Mouse (Mus musculus) intestine, embryonic 16.5 days (tissue): Measurements from ENCODE around the gene Rsu1. TPM values are rescaled to one million over a fixed set of nuclear protein-coding genes. Genes with fewer than 3 reads are reported as not detected.

Source experiments
- ATAC-seq: fragments of 200-750 bp; cut with Nextera tagmentation; 2 replicates; pipeline ENCODE4 v1.8.0; 2017; ENCODE audit warnings: moderate TSS enrichment, moderate library complexity
- H3K27ac ChIP-seq: fragments of 300-500 bp; sonication (generic); 2 replicates; pipeline ENCODE4 v1.5.1; 2014; ENCODE audit warnings: mild to moderate bottlenecking, low read length
- H3K27me3 ChIP-seq: fragments of 300-500 bp; sonication (generic); replicated peaks from 2 replicates; pipeline ENCODE4 v1.6.1; 2014; ENCODE audit warnings: low read length, control low read depth, mixed read lengths; ENCODE audit not compliant: control insufficient read depth, insufficient read depth
- H3K36me3 ChIP-seq: fragments of 300-500 bp; sonication (generic); 2 replicates; pipeline ENCODE4 v1.6.1; 2014; ENCODE audit warnings: low read length, control low read depth; ENCODE audit not compliant: control insufficient read depth, insufficient read depth
- H3K4me1 ChIP-seq: fragments of 300-500 bp; sonication (generic); 2 replicates; pipeline ENCODE4 v1.6.1; 2014; ENCODE audit warnings: low read length, control low read depth, mixed read lengths; ENCODE audit not compliant: control insufficient read depth, insufficient read depth
- H3K4me2 ChIP-seq: fragments of 300-500 bp; sonication (generic); 2 replicates; pipeline ENCODE4 v1.6.1; 2014; ENCODE audit warnings: low read depth, low read length, control low read depth
- H3K4me3 ChIP-seq: fragments of 300-500 bp; sonication (generic); 2 replicates; pipeline ENCODE4 v1.5.1; 2014; ENCODE audit warnings: mild to moderate bottlenecking, low read length
- H3K9ac ChIP-seq: fragments of 300-500 bp; sonication (generic); 2 replicates; pipeline ENCODE4 v1.6.1; 2014; ENCODE audit warnings: low read depth, low read length
- H3K9me3 ChIP-seq: fragments of 300-500 bp; sonication (generic); 2 replicates; pipeline ENCODE4 v1.6.1; 2016; ENCODE audit warnings: low read length, control low read depth; ENCODE audit not compliant: control insufficient read depth
- WGBS: fragments of 180-500 bp; shearing (Covaris S2); extraction: QIAGEN DNeasy Blood & Tissue Kit; methylation state at CpG from one replicate; pipeline ENCODE4 v1.1.7; 2014; 5-methylcytosine and 5-hydroxymethylcytosine counted together
- polyA plus RNA-seq: library from polyadenylated mRNA; unstranded; fragments of >200 nt; fragmentation: Nextera tagmentation; extraction: Ambion mirVana; gene quantifications from 2 replicates; pipeline ENCODE4 v1.2.1, GENCODE M21; 2015

Rsu1 gene
- polyA plus RNA-seq, 1 experiment from 2014 or later: 103 TPM

- no peaks in the 10 kb centered on the region for H3K36me3 ChIP-seq
- H3K4me3 ChIP-seq: no peak overlapping the region
- no peak overlapping the region for H3K27ac ChIP-seq
- H3K4me1 ChIP-seq: no peaks in the 10 kb centered on the region
- H3K9me3 ChIP-seq: no peaks in the 10 kb centered on the region
- 83% methylated on average over 6 of the region's 6 CpGs for WGBS
- no peaks in the 10 kb centered on the region for H3K27me3 ChIP-seq
- no peak overlapping the region for H3K4me2 ChIP-seq
- ATAC-seq: no peak
- no peak overlapping the region for H3K9ac ChIP-seq
Measured at GRCm38 (mm10) chr2:13145245-13145644, 126.0 kb downstream of the Rsu1 start.

GRCm38 (mm10) chr2:13134890-13135289 is 136.3 kb downstream of the Rsu1 start:
- no peak for ATAC-seq
- 65% methylated on average over 2 of the region's 2 CpGs for WGBS

GRCm38 (mm10) chr2:13132841-13133240 is 138.4 kb downstream of the Rsu1 start:
- H3K36me3 ChIP-seq: no peaks in the 10 kb centered on the region
- H3K27ac ChIP-seq: no peak overlapping the region
- no peaks in the 10 kb centered on the region for H3K4me1 ChIP-seq
- no peaks in the 10 kb centered on the region for H3K9me3 ChIP-seq
- ATAC-seq: no peak
- H3K27me3 ChIP-seq: no peaks in the 10 kb centered on the region
- no peak overlapping the region for H3K4me2 ChIP-seq
- H3K4me3 ChIP-seq: no peak overlapping the region
- H3K9ac ChIP-seq: no peak overlapping the region
- WGBS: 81% methylated on average over 8 of the region's 8 CpGs

More at GRCm38 (mm10) chr2:13134890-13135289, 136.3 kb downstream of the Rsu1 start:
- Histone ChIP-seq H3K4me3 (no peak overlapping the region), H3K36me3 (no peaks in the 10 kb centered on the region), H3K9me3 (no peaks in the 10 kb centered on the region), H3K27me3 (no peaks in the 10 kb centered on the region), H3K9ac (no peak overlapping the region), H3K4me1 (no peaks in the 10 kb centered on the region), H3K4me2 (no peak overlapping the region), H3K27ac (no peak overlapping the region)

- Histone ChIP-seq H3K27me3 (no peaks in the 10 kb centered on the region), H3K4me1 (no peaks in the 10 kb centered on the region), H3K27ac (no peak overlapping the region), H3K9me3 (no peaks in the 10 kb centered on the region), H3K36me3 (no peaks in the 10 kb centered on the region), H3K4me3 (no peak overlapping the region), H3K9ac (no peak overlapping the region), H3K4me2 (no peak overlapping the region)
- 85% methylated on average over 8 of the region's 8 CpGs for WGBS
- no peak for ATAC-seq
Measured at GRCm38 (mm10) chr2:13132406-13132805, 138.8 kb downstream of the Rsu1 start.

- WGBS: 73% methylated on average over 10 of the region's 10 CpGs
- Histone ChIP-seq H3K4me2 (no peak overlapping the region), H3K4me3 (no peak overlapping the region), H3K27me3 (no peaks in the 10 kb centered on the region), H3K4me1 (no peaks in the 10 kb centered on the region), H3K36me3 (no peaks in the 10 kb centered on the region), H3K9ac (no peak overlapping the region), H3K27ac (no peak overlapping the region), H3K9me3 (no peaks in the 10 kb centered on the region)
- no peak for ATAC-seq
Measured at GRCm38 (mm10) chr2:13129859-13130258, 141.4 kb downstream of the Rsu1 start.

- no peak for ATAC-seq
- WGBS: 62% methylated on average over 10 of the region's 10 CpGs
- H3K4me2 ChIP-seq: no peak overlapping the region
Measured at GRCm38 (mm10) chr2:13129337-13129736, 141.9 kb downstream of the Rsu1 start.

GRCm38 (mm10) chr2:13120461-13120860 is 150.8 kb downstream of the Rsu1 start:
- Histone ChIP-seq H3K36me3 (no peaks in the 10 kb centered on the region), H3K4me1 (no peaks in the 10 kb centered on the region), H3K27ac (no peak overlapping the region), H3K4me3 (no peak overlapping the region), H3K9me3 (no peaks in the 10 kb centered on the region), H3K9ac (no peak overlapping the region), H3K27me3 (no peaks in the 10 kb centered on the region), H3K4me2 (no peak overlapping the region)
- no peak for ATAC-seq
- WGBS: 86% methylated on average over 5 of the region's 5 CpGs

More at GRCm38 (mm10) chr2:13129337-13129736, 141.9 kb downstream of the Rsu1 start:
- Histone ChIP-seq H3K9ac (no peak overlapping the region), H3K27ac (no peak overlapping the region), H3K9me3 (no peaks in the 10 kb centered on the region), H3K36me3 (no peaks in the 10 kb centered on the region), H3K27me3 (no peaks in the 10 kb centered on the region), H3K4me1 (no peaks in the 10 kb centered on the region), H3K4me3 (no peak overlapping the region)

GRCm38 (mm10) chr2:13117896-13118295 is 153.3 kb downstream of the Rsu1 start:
- Histone ChIP-seq H3K4me3 (no peak overlapping the region), H3K4me1 (no peaks in the 10 kb centered on the region), H3K36me3 (no peaks in the 10 kb centered on the region), H3K9me3 (no peaks in the 10 kb centered on the region), H3K27ac (no peak overlapping the region), H3K27me3 (no peaks in the 10 kb centered on the region), H3K4me2 (no peak overlapping the region), H3K9ac (no peak overlapping the region)
- WGBS: 84% methylated on average over 4 of the region's 4 CpGs
- no peak for ATAC-seq

- no peak for ATAC-seq
- no peak overlapping the region for H3K4me3 ChIP-seq
- 29% methylated on average over 4 of the region's 4 CpGs for WGBS
Measured at GRCm38 (mm10) chr2:13106531-13106930, 164.7 kb downstream of the Rsu1 start.

GRCm38 (mm10) chr2:13104388-13104787 is 166.8 kb downstream of the Rsu1 start:
- no peaks in the 10 kb centered on the region for H3K36me3 ChIP-seq
- 48% methylated on average over 2 of the region's 2 CpGs for WGBS
- no peak overlapping the region for H3K4me3 ChIP-seq
- no peak for ATAC-seq
- no peak overlapping the region for H3K4me2 ChIP-seq
- no peak overlapping the region for H3K27ac ChIP-seq
- no peak overlapping the region for H3K9ac ChIP-seq
- no peaks in the 10 kb centered on the region for H3K9me3 ChIP-seq
- no peaks in the 10 kb centered on the region for H3K4me1 ChIP-seq
- H3K27me3 ChIP-seq: no peaks in the 10 kb centered on the region

More at GRCm38 (mm10) chr2:13106531-13106930, 164.7 kb downstream of the Rsu1 start:
- no peaks in the 10 kb centered on the region for H3K36me3 ChIP-seq
- no peaks in the 10 kb centered on the region for H3K4me1 ChIP-seq
- H3K27me3 ChIP-seq: no peaks in the 10 kb centered on the region
- no peak overlapping the region for H3K27ac ChIP-seq
- no peaks in the 10 kb centered on the region for H3K9me3 ChIP-seq
- H3K9ac ChIP-seq: no peak overlapping the region
- no peak overlapping the region for H3K4me2 ChIP-seq
